Mouse (Mus musculus): ENCODE data around the gene Rgs21.

DNA sequence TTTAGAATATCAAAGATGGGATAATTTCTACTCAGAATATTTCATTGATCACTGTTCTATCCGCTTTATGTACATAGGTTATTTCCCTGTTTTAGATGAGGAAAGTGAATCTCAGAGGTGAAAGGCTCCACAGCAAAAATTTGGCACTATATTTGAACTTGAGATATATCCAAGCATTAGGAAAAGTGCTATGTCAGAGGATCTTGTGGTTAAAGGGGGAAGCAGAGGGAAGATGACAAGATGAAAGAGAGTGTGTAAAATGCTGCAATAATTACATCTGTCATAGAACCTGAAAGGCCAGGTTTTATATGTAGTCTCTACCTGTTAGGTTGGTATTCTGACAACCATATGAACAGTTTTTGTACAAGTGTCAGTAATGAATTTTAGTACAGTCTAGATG is 35.7 kb downstream of the Rgs21 start:
- no peak for TF ChIP-seq CTCF (IDR thresholded peaks at IDR 0.05; ENCODE audit: borderline replicate concordance, insufficient read depth, low read length)
- TF ChIP-seq POLR2A (IDR thresholded peaks at IDR 0.05; ENCODE audit: low read depth, low read length): no peak
